Mouse (Mus musculus) ovary, adult 10 weeks (tissue): ENCODE results near the gene Fam124b. TPM values are rescaled to one million over a fixed set of nuclear protein-coding genes. Genes with fewer than 3 reads are reported as not detected.

Source experiments
- polyA plus RNA-seq: library from polyadenylated mRNA; stranded (reverse); fragments of 350-450 nt; fragmentation: Illumina TruSeq; extraction: RNeasy Lipid Tissue Mini Kit (QIAGEN cat#74804); gene quantifications from one replicate; pipeline ENCODE4 v1.2.3, GENCODE M21; 2014

Fam124b gene
- 1.3 TPM for polyA plus RNA-seq

GRCm38 (mm10) chr1:80218268-80218667 lies at the start of gene Fam124b:
Gene Fam124b, minus strand, starts transcription at chr1:80218473.

Other genes starting within 250 kb of the Fam124b start
- 588 TPM for gene Cul3, start 122.0 kb upstream of the Fam124b start, polyA plus RNA-seq
- not detected for gene Gm45261, start 243.0 kb upstream of the Fam124b start, polyA plus RNA-seq